Mouse (Mus musculus) ES-Bruce4 (cell line): ENCODE data around the gene Tmem43. TPM values are rescaled to one million over a fixed set of nuclear protein-coding genes. Genes with fewer than 3 reads are reported as not detected.

Experiments
- H3K27ac ChIP-seq: 2 replicates; pipeline ENCODE4 v1.5.1; 2012; ENCODE audit warnings: low read length, inconsistent platforms; ENCODE audit not compliant: insufficient read depth
- H3K27me3 ChIP-seq: 2 replicates; pipeline ENCODE4 v1.6.1; 2012; ENCODE audit warnings: mild to moderate bottlenecking, low read length, inconsistent platforms; ENCODE audit not compliant: control insufficient read depth, poor library complexity, insufficient read depth, severe bottlenecking
- H3K36me3 ChIP-seq: 2 replicates; pipeline ENCODE4 v1.6.1; 2012; ENCODE audit warnings: inconsistent platforms, mild to moderate bottlenecking, low read length, moderate library complexity; ENCODE audit not compliant: control insufficient read depth, poor library complexity, insufficient read depth, severe bottlenecking
- H3K4me1 ChIP-seq: one replicate; pipeline ENCODE4 v1.8.1; 2011; ENCODE audit warnings: low read length; ENCODE audit not compliant: control insufficient read depth, insufficient read depth
- H3K4me3 ChIP-seq: 2 replicates; pipeline ENCODE4 v1.5.1; 2011; ENCODE audit warnings: low read depth, mild to moderate bottlenecking, low read length
- H3K9ac ChIP-seq: 2 replicates; pipeline ENCODE4 v1.6.1; 2012; ENCODE audit warnings: low read depth, mild to moderate bottlenecking, inconsistent platforms; ENCODE audit not compliant: poor library complexity, severe bottlenecking
- H3K9me3 ChIP-seq: replicated peaks from 2 replicates; pipeline ENCODE4 v1.6.1; 2012; ENCODE audit warnings: mild to moderate bottlenecking, low read length, inconsistent platforms; ENCODE audit not compliant: control insufficient read depth, poor library complexity, insufficient read depth, severe bottlenecking
- CTCF ChIP-seq: IDR thresholded peaks from one replicate; pipeline ENCODE4 v1.8.1; 2011; ENCODE audit warnings: low read depth, low read length
- EP300 ChIP-seq: IDR thresholded peaks from 2 replicates; pipeline ENCODE4 v1.6.1; 2011; ENCODE audit warnings: low read depth, low read length; ENCODE audit not compliant: insufficient read depth
- POLR2A ChIP-seq: IDR thresholded peaks from one replicate; pipeline ENCODE4 v1.8.1; 2011; ENCODE audit warnings: low read length; ENCODE audit not compliant: insufficient read depth
- polyA plus RNA-seq: library from polyadenylated mRNA; stranded (reverse); fragments of >200 nt; gene quantifications from 2 replicates; pipeline ENCODE4 v1.2.4, GENCODE M21; 2011; ENCODE audit warnings: low read depth; ENCODE audit not compliant: missing spikeins, insufficient read depth, insufficient read length

Gene Tmem43
- polyA plus RNA-seq, 1 experiment: 55.3 TPM

DNA sequence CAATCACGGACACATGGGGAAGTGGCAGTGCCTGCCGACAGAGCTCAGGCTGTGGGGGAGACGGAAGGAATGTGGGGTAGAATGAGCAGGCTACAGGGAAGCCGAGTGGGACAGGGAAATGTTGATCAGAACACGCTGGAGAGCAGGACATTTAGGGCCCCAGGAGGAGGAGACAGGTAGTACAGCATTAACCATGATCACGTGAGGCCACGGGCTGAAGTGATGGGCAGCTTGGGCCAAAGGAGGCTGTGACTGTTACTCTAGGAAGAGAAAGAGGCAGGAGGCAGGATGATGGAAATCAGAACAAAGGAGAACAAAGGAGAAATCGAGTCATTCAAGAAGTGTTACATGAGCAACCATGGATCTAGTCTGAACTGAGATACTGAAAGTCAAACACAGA, 21.0 kb downstream of the Tmem43 start:
- H3K9me3 ChIP-seq: no peaks in the 10 kb centered on the region
- TF ChIP-seq POLR2A: no peak
- TF ChIP-seq CTCF: no peak
- TF ChIP-seq EP300: no peak
- H3K9ac ChIP-seq: no peak overlapping the region
- H3K36me3 ChIP-seq: peaks cover 6% of the 10 kb centered on the region
- H3K27ac ChIP-seq: no peak overlapping the region
- no peak overlapping the region for H3K4me3 ChIP-seq
- H3K27me3 ChIP-seq: no peaks in the 10 kb centered on the region
- H3K4me1 ChIP-seq: no peaks in the 10 kb centered on the region

DNA sequence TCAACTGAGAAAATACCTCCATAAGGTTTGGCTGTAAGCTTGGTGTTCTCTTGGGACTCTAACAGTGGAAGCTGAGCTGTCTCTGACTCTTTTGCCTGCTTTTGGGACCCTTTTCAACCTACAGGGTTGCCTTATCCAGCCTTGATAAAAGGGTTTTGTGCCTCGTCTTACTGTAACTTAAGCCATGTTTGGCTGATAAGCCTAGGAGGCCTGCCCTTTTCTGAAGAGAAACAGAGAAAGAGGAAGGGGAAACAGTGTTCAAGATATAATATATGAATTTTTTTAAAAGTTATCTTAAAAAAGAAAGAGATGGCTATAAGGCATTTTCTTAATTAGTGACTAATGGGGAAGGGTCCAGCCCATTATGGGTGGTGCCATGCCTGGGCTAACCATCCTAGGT, 29.8 kb downstream of the Tmem43 start:
- H3K9ac ChIP-seq: no peak overlapping the region
- no peak overlapping the region for H3K27ac ChIP-seq
- H3K9me3 ChIP-seq: no peaks in the 10 kb centered on the region
- H3K36me3 ChIP-seq: peaks cover 43% of the 10 kb centered on the region
- TF ChIP-seq EP300 (no peak), CTCF (no peak), POLR2A (no peak)
- H3K4me1 ChIP-seq: no peaks in the 10 kb centered on the region
- H3K27me3 ChIP-seq: no peaks in the 10 kb centered on the region
- no peak overlapping the region for H3K4me3 ChIP-seq

DNA sequence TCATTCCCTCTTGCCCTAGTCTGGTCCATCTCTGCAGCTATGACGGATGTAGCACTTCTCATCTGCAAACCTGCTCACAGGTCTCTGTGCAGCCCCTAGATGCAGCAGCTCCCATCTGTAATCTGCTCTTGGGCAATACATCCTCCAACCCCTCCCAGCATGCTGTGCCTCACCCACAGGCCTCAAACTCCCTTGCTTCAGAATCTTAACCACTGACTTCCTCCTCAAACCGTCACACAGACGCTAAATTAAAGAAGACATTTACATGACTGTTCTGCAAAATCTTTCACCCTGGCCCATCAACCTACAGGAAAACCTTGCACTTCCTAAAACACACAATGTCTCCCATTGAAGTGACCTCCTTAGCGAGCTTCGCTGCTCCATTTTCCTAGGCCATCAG, 32.5 kb downstream of the Tmem43 start:
- no peak overlapping the region for H3K27ac ChIP-seq
- peaks cover 30% of the 10 kb centered on the region for H3K36me3 ChIP-seq
- TF ChIP-seq POLR2A (no peak), EP300 (no peak), CTCF (no peak)
- no peak overlapping the region for H3K4me3 ChIP-seq
- H3K9me3 ChIP-seq: no peaks in the 10 kb centered on the region
- no peaks in the 10 kb centered on the region for H3K27me3 ChIP-seq
- no peaks in the 10 kb centered on the region for H3K4me1 ChIP-seq
- H3K9ac ChIP-seq: no peak overlapping the region

DNA sequence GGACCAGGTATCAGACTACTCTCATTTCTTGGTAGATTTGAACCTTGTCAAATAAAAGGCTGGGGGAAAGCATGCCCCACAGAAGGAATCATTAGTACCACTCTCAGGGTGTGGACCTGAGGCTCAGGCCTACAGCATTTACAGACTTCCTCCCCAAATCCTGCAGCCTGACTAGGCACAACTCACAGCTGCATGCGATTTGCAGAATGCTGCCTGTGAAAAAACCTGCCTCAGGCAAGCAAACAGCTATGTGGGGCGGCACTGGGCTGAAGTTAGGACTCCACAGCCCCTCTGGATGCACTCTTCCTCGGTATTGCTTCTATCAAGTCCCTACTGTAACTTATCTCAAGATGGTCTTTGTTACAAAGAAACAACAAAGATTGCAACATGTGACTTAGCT, 34.5 kb downstream of the Tmem43 start:
- no peak overlapping the region for H3K4me3 ChIP-seq
- H3K9ac ChIP-seq: no peak overlapping the region
- peaks cover 26% of the 10 kb centered on the region for H3K36me3 ChIP-seq
- no peaks in the 10 kb centered on the region for H3K4me1 ChIP-seq
- H3K27ac ChIP-seq: no peak overlapping the region
- H3K27me3 ChIP-seq: no peaks in the 10 kb centered on the region
- TF ChIP-seq POLR2A: no peak
- TF ChIP-seq EP300: no peak
- no peak for TF ChIP-seq CTCF
- H3K9me3 ChIP-seq: no peaks in the 10 kb centered on the region

DNA sequence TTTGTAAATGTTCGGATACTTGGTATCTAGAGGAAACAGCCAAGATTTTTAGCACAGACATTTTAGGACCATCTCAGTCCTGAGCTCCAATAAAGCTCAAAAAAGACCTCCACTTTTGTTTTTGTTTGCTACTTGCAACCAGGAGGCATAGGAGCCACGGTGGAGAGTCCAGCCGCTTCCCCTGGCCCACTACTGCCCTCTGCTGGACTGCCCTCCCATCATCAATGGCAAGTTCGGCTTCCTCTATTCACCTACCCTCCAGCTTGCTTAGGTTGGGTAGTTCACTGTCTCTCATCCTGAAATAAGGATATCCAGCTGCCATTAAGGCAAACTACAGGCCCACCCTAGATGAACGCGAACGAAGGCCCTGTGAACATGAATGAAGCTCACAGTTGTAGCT, 35.8 kb downstream of the Tmem43 start:
- no peak for TF ChIP-seq POLR2A
- TF ChIP-seq CTCF: peak; percentile 94
- Histone ChIP-seq H3K27ac (no peak overlapping the region), H3K4me1 (no peaks in the 10 kb centered on the region), H3K9me3 (no peaks in the 10 kb centered on the region), H3K36me3 (peaks cover 22% of the 10 kb centered on the region), H3K9ac (no peak overlapping the region), H3K27me3 (no peaks in the 10 kb centered on the region), H3K4me3 (no peak overlapping the region)

DNA sequence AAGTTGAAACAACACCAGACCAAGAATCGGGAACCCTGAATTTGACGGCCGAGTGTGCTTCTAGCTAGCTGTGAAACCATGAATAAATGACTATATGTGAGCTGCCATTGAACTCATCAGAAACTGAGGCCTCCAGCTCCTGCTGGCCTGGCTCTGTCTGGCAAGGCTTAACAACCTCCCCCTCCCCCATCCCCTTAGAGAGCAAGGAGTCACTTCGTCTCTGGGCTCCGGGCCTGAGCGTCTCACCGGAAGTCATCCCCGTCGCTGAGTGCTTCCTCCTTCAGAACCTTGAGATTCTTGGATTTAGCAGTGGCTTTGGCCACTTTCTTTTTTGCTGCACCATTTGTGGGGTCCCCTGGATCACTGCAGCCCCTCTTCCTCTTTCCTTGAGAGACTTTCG, 36.7 kb downstream of the Tmem43 start:
- Histone ChIP-seq H3K4me3 (no peak overlapping the region), H3K9ac (no peak overlapping the region), H3K27ac (no peak overlapping the region), H3K9me3 (no peaks in the 10 kb centered on the region), H3K36me3 (peaks cover 17% of the 10 kb centered on the region), H3K27me3 (no peaks in the 10 kb centered on the region), H3K4me1 (no peaks in the 10 kb centered on the region)
- TF ChIP-seq EP300 (no peak), CTCF (no peak), POLR2A (no peak)
